Mouse (Mus musculus) natural killer cell, adult 2 months (primary cell): Measurements from ENCODE around the gene Rbfox3.

Experiments
- DNase-seq, 2 experiments: peaks; one replicate each; pipeline ENCODE4 v3.0.0; 2022; ENCODE audit warnings: low spot score in 2 of 2

Gene Rbfox3

DNA sequence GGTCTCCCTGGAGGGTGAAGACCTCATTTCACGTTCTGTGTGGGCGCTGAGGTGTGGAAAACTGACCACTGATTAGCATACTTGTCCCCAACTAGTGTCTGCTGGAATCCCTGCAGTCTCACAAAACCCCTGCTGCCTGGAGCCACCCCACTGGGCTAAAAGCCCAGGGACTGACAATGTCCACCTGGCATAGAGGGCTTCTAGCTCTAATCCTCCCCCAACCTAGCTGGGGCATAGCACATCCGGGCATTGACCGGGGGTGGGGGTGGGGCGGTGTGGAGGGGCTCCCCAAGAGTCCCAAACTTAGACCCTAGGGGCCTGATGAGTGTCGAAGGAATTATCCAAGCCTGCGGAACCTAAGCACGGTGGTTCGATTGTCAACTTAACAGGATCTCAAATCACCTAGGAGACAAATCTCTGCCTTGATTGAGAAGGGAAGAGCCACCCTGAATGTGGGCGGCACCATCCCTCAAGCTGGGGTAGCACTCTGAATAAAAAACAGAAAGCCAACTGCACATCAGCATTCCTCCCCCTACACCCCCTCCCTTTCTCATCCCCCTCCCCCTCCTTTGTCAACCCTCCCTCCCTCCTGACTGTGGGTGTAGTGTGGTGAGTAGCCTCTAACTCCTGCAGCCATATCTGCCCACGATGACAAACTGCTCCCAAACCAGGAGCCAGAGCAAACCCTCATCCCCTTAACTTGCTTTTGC is 29.5 kb downstream of the Rbfox3 start:
- no peak for DNase-seq

DNA sequence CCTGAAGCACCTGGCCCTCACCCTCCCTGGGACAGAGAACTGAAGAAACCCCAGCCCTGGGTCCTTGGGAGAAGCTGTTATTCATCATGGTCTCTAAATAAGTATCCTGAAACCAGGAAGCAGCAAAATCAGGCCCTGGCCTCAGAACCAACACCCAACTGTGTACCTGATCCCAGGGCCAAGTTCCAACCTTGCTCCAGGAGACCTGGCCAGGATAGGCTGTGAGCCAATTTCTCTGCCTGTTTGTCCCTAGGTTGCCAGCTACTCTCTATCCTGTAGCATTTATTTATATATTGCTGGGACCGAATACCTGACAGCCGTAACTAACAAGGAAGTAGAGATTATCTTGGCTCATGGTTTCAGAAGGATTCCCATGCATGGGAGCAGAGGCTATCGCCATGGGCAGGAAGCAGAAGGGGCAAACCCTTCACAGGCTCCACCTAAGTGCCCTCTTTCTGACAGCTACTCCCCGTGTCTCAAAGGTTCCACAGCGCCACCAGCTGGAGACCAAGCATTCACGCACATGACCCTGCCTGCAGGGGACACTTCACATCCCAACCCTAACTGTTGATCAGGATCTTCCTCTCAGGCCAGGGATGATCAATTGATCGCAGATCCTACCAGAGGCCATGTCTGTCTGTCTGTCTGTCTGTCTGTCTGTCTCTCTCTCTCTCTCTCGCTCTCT is 31.8 kb downstream of the Rbfox3 start:
- DNase-seq, result no peak

DNA sequence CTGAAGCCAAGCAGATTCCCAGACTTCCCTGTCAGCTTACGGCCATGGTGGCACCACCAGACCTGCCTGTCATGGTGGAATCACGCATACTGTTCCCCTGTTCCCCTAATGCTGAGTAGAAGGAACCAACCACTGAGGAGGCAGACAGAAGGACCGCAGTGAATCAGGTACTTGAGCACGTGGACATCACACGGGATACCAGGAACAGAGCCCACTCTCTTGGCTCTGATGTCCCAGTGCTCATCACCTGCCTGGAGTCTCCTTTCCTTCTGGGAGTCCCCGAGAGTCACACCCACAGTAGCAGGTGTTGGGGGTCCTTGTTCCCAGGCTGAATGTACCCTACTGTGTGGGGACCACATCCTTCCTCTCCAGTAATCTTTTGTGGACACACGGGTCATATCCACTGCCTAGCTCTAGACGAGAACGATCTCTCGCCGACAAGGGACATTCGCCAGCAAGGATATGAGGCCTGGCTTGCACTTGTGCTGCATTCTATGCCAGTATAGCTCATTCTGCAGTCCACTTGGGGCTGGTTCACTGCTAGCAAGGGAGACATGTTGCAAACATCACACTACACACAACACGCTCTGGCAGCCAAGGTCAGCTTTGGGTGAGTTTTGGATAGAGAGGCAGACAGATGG is 32.7 kb downstream of the Rbfox3 start:
- no peak for DNase-seq

- no peak for DNase-seq
These were observed 36.0 kb downstream of the Rbfox3 start for GRCm38 (mm10) chr11:118875243-118875897.

DNA sequence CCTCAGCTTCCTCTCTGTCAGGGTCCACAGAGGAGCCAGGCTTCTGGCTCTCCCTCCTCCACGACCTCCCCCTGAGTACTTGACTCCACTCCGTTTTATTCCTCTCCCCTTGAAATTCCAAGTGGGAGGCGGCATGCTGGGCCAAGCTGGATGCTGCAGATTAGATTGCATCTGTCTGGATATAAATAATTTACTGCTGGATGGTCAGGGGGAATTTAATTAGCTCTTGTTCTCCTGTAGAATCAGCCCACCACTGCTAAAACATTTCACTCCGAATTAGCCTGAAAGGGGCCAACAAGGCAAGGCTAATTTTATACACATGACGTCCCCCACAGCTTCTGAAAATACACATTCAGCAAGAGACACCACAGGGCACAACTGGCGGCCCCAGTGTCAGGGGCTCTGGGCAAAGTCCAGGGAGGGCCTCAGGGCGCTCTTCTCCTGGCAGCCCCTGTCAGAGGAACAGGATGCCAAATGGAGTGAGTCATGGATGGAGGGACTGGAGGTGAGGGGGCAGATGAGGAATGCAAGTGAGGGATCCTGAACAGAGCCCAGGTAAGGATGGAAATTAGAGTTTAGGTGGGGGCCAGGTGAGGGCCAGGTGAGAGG is 36.8 kb downstream of the Rbfox3 start:
- no peak for DNase-seq

- no peak for DNase-seq
These were observed 37.4 kb downstream of the Rbfox3 start for GRCm38 (mm10) chr11:118874022-118874421.

GRCm38 (mm10) chr11:118871527-118871926 is 39.9 kb downstream of the Rbfox3 start:
- no peak for DNase-seq

DNA sequence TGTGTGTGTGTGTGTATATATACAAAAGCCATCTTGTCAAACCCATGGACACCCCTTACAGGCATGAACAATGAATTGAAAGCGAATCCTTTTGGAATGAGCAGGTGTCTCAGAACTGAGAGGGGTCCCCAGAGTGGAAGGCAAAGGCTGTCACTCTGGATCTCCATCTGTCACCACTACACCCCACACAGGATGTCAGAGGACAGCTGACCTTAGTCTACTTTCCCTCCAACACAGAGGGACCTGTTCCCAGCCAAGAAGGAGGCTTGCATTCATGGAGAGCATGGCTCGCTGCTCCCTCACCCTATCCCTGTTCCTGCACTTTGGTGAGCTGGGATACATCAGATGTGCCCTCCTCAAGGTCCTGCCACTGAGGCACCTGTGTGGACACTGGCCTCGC is 48.0 kb downstream of the Rbfox3 start:
- DNase-seq, result no peak

DNA sequence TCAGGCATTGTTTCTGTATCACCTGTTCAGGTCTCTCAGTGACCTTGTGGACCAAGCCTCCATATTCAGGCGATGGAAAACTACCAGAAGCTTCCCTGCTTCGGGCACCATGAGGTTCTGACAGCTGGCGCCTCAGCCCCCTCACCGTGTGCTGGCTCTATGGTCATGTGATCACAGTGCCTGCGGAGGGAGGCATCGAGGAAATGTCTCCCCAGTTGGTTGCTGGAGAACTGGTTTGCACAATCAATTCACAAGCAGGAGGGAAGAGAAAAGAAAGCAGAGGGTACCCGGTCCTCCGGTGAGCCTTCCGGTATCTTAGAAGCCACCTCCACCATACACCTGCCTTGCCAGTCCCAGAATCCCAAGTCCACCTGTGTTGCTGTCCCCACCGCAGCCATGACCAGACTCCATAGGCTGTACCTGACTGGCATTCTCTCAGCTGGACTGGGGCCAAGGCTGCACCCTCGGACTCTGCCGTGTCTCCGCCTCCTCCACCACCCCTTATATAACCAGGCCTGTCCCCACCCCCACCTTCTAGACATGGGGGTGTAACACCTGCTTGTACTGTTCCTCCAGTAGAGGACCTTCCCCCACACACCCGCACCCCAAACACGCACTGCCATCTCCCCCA is 49.5 kb downstream of the Rbfox3 start:
- no peak for DNase-seq

DNA sequence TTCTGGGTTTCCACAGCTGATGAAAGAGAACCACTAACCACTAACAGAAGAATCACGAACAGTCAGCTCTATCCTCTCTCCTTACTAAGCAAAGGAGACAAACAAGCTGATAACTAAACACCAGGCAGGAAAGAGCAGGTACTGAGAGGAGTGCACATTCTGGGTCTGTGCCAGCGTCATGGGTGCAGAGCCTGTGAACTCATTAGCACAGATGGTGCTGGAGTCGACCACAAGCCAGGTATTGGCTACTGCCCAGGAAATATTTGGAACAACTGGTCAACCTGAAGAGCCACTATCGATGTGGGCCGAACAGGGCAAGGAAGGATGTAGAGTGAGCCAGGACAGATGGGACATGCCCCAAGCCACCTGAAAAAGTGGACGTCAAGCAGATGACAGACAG is 50.2 kb downstream of the Rbfox3 start:
- DNase-seq, result no peak

GRCm38 (mm10) chr11:118860812-118861211 is 50.6 kb downstream of the Rbfox3 start:
- no peak for DNase-seq

- DNase-seq, result no peak
These were observed 51.6 kb downstream of the Rbfox3 start for GRCm38 (mm10) chr11:118859839-118860238.

DNA sequence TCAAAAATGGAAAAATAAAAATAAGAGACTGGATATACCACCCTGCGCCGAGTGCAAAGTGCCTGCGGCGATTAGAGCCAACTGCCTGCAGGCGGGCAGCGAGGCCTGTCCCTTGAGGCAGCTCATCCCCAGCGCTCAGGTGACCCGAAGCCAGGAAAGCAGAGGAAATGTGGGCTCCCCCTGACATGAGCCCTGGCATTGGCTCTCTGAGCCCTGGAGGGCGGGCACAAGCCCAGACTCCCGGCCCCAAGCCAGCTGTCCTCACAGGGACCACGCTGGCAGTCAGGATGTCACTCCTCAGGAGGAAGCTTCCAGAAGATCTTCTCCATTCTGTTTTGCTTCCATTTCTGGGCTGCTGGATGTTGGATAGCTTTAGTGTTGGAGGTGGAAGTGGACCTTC is 53.1 kb downstream of the Rbfox3 start:
- DNase-seq, result no peak

GRCm38 (mm10) chr11:118851391-118851790 is 60.0 kb downstream of the Rbfox3 start:
- no peak for DNase-seq

DNA sequence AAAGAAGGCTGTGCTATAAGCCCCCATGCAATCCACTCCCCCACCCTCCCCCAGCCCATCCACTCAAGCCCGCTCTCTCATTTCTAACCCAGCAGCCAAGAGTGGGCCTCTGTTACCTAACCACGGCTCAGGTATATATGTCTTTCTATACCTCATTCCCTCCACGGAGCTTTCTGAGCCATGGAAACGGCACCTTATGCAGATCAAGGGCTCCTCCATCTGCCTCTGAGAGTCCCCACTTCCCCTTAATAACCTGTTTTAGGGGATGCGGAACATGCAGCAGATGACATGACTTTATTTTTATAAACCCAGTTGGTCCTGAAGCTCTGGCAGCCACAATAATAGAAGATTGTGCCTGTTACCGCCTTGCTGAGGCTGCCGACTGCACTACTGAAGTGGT is 63.4 kb downstream of the Rbfox3 start:
- DNase-seq, result no peak

DNA sequence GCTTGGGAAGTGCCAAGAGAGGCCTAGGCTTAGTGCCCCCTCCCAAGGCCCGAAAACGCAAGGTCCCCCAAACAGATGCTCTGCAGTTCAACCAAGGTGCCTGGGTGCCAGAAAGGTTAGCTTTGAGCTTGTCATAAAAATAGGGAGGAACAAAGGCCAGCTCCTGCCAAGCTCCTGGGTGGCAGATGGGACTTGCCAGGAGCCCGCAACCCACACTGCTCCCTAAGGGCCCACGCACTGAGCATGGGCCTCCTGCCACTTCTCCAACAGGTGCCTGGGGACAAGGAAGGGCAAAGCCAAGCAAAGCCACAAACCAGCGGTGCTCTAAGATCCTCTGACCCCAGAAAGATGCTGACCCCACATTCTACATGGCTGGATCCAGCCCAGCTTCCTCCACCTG is 70.4 kb downstream of the Rbfox3 start:
- DNase-seq, result no peak

DNA sequence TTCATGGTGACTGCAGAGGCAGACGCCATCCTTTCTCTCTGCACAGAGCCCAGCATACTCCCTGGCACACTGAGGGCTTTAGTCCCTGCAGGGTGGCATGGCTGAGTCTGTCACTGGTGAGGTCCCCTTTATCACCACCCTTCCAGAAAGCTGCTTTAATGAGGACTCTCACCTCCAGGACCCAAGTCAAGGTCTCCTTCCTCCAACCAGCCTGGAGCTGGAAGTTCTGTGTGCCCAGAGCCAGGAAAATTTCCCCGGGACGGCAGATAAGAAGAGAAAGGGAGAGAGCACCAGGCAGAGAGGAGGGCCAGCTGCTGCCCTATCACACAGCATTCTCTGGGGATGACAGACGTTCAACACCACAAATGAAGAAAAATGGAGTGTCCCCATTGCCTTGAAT is 73.2 kb downstream of the Rbfox3 start:
- DNase-seq, result no peak

- DNase-seq, result no peak
These were observed 74.5 kb downstream of the Rbfox3 start for GRCm38 (mm10) chr11:118836889-118837288.

- DNase-seq, result no peak
These were observed 78.5 kb downstream of the Rbfox3 start for GRCm38 (mm10) chr11:118832793-118833481.

DNA sequence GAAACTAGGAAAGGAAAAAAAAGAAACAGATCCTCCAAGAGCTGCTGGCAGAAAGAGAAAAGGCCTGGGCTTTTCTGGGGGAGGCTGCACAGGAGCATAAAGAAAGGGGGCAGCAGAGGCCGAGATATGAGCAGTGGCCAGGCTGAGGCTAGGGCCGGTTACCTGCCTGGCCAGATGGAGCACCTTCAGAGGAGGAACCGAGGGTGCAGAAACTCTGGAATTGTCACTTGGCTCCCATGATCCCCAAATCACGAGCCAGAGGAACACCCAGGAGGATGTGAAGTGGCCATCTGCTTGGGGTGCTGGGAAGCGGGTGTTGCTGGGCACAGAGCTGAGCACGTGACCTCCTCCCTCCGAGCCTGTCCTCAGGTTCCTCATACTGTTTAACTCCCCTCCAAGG is 79.7 kb downstream of the Rbfox3 start:
- no peak for DNase-seq
